Mouse (Mus musculus) lung, postnatal 25 days (tissue): ENCODE results near the gene Apol7a.

Experiments used
- DNase-seq: peaks from one replicate; pipeline ENCODE4 v3.0.0; 2022; ENCODE audit warnings: low spot score

Gene Apol7a

GRCm38 (mm10) chr15:77376920-77377319 is 22.0 kb downstream of the Apol7a start:
- no peak for DNase-seq

GRCm38 (mm10) chr15:77370588-77370987 is 28.3 kb downstream of the Apol7a start:
- DNase-seq, result no peak

- DNase-seq, result no peak
Measured at GRCm38 (mm10) chr15:77369981-77370380, 28.9 kb downstream of the Apol7a start.

GRCm38 (mm10) chr15:77368818-77369320 is 30.0 kb downstream of the Apol7a start:
- DNase-seq, result no peak

GRCm38 (mm10) chr15:77368148-77368547 is 30.8 kb downstream of the Apol7a start:
- DNase-seq, result peak; percentile 95

GRCm38 (mm10) chr15:77367504-77367903 is 31.4 kb downstream of the Apol7a start:
- DNase-seq, result no peak

- peak; percentile 79 for DNase-seq
Measured at GRCm38 (mm10) chr15:77366706-77367484, 32.0 kb downstream of the Apol7a start.

- DNase-seq, result no peak
Measured at GRCm38 (mm10) chr15:77365700-77366570, 33.0 kb downstream of the Apol7a start.

GRCm38 (mm10) chr15:77364026-77364425 is 34.9 kb downstream of the Apol7a start:
- peak; percentile 36 for DNase-seq

GRCm38 (mm10) chr15:77363578-77363977 is 35.3 kb downstream of the Apol7a start:
- no peak for DNase-seq

- no peak for DNase-seq
Measured at GRCm38 (mm10) chr15:77362952-77363351, 36.0 kb downstream of the Apol7a start.

GRCm38 (mm10) chr15:77359905-77360304 is 39.0 kb downstream of the Apol7a start:
- no peak for DNase-seq

- peak; percentile 43 for DNase-seq
Measured at GRCm38 (mm10) chr15:77359486-77359885, 39.4 kb downstream of the Apol7a start.

GRCm38 (mm10) chr15:77359084-77359483 is 39.8 kb downstream of the Apol7a start:
- no peak for DNase-seq

GRCm38 (mm10) chr15:77358320-77359040 is 40.4 kb downstream of the Apol7a start:
- peak; percentile 86 for DNase-seq

GRCm38 (mm10) chr15:77356248-77356810 is 42.6 kb downstream of the Apol7a start:
- no peak for DNase-seq

GRCm38 (mm10) chr15:77354848-77355551 is 43.9 kb downstream of the Apol7a start:
- DNase-seq, result no peak

- DNase-seq, result no peak
Measured at GRCm38 (mm10) chr15:77354496-77354847, 44.4 kb downstream of the Apol7a start.

- DNase-seq, result no peak
Measured at GRCm38 (mm10) chr15:77353764-77354163, 45.1 kb downstream of the Apol7a start.

GRCm38 (mm10) chr15:77352863-77353262 is 46.0 kb downstream of the Apol7a start:
- no peak for DNase-seq

- DNase-seq, result no peak
Measured at GRCm38 (mm10) chr15:77350117-77350516, 48.8 kb downstream of the Apol7a start.
